Mouse (Mus musculus) layer of hippocampus, adult 9-11 months (tissue): ENCODE data around the gene Eya2.
A peak's percentile ranks its signal among the peaks of the same experiment; 100 is the strongest.

Source experiments
- DNase-seq: peaks from one replicate; pipeline ENCODE4 v3.0.0; 2022

Eya2 gene

GRCm38 (mm10) chr2:165596141-165596540 is 1.3 kb downstream of the Eya2 start:
- DNase-seq, result no peak

GRCm38 (mm10) chr2:165597536-165597935 is 2.7 kb downstream of the Eya2 start:
- DNase-seq, result no peak

- DNase-seq, result no peak
Measured at GRCm38 (mm10) chr2:165598139-165598538, 3.3 kb downstream of the Eya2 start.

GRCm38 (mm10) chr2:165599566-165599965 is 4.7 kb downstream of the Eya2 start:
- DNase-seq, result no peak

- no peak for DNase-seq
Measured at GRCm38 (mm10) chr2:165600926-165601325, 6.1 kb downstream of the Eya2 start.

- no peak for DNase-seq
Measured at GRCm38 (mm10) chr2:165601605-165602004, 6.8 kb downstream of the Eya2 start.

GRCm38 (mm10) chr2:165603775-165604174 is 8.9 kb downstream of the Eya2 start:
- no peak for DNase-seq

- DNase-seq, result no peak
Measured at GRCm38 (mm10) chr2:165611551-165612253, 16.9 kb downstream of the Eya2 start.

GRCm38 (mm10) chr2:165613741-165614339 is 19.0 kb downstream of the Eya2 start:
- DNase-seq, result peak; percentile 20

GRCm38 (mm10) chr2:165621488-165621887 is 26.7 kb downstream of the Eya2 start:
- no peak for DNase-seq

- DNase-seq, result no peak
Measured at GRCm38 (mm10) chr2:165622596-165622995, 27.8 kb downstream of the Eya2 start.

GRCm38 (mm10) chr2:165626826-165627225 is 32.0 kb downstream of the Eya2 start:
- DNase-seq, result no peak

GRCm38 (mm10) chr2:165627974-165628373 is 33.1 kb downstream of the Eya2 start:
- no peak for DNase-seq

- no peak for DNase-seq
Measured at GRCm38 (mm10) chr2:165629900-165630299, 35.1 kb downstream of the Eya2 start.

- DNase-seq, result no peak
Measured at GRCm38 (mm10) chr2:165633011-165633785, 38.4 kb downstream of the Eya2 start.

- no peak for DNase-seq
Measured at GRCm38 (mm10) chr2:165634481-165634880, 39.6 kb downstream of the Eya2 start.

- no peak for DNase-seq
Measured at GRCm38 (mm10) chr2:165639075-165639755, 44.4 kb downstream of the Eya2 start.

GRCm38 (mm10) chr2:165641909-165642505 is 47.2 kb downstream of the Eya2 start:
- no peak for DNase-seq

GRCm38 (mm10) chr2:165643596-165643995 is 48.8 kb downstream of the Eya2 start:
- no peak for DNase-seq

GRCm38 (mm10) chr2:165644057-165644456 is 49.2 kb downstream of the Eya2 start:
- DNase-seq, result no peak

GRCm38 (mm10) chr2:165651031-165651430 is 56.2 kb downstream of the Eya2 start:
- no peak for DNase-seq

GRCm38 (mm10) chr2:165652281-165652680 is 57.4 kb downstream of the Eya2 start:
- DNase-seq, result peak; percentile 8
